Mouse (Mus musculus): ENCODE measurements around the gene Pmm1.

GRCm38 (mm10) chr15:81941010-81941409, 19.7 kb downstream of the Pmm1 start:
- TF ChIP-seq TCF12 (IDR thresholded peaks at IDR 0.05; ENCODE audit: insufficient read depth, poor library complexity, severe bottlenecking) (no peak), SRF (IDR thresholded peaks at IDR 0.05; ENCODE audit: control insufficient read depth, insufficient read length, low read depth) (no peak), POLR2A (IDR thresholded peaks at IDR 0.05; ENCODE audit: insufficient read length, low read depth) (no peak), E2F4 (IDR thresholded peaks at IDR 0.05; ENCODE audit: insufficient read depth) (no peak), USF1 (IDR thresholded peaks at IDR 0.05; ENCODE audit: low read depth) (no peak), CEBPB (IDR thresholded peaks at IDR 0.05; ENCODE audit: insufficient read depth, poor library complexity, severe bottlenecking) (no peak), MYOG (IDR thresholded peaks at IDR 0.05; ENCODE audit: control insufficient read depth in 1 of 3, insufficient read depth in 1 of 3, insufficient read length in 2 of 3, low read depth in 2 of 3) (no peak), MAX (IDR thresholded peaks at IDR 0.05; ENCODE audit: low read depth) (no peak), MYOD1 (IDR thresholded peaks at IDR 0.05; ENCODE audit: control insufficient read depth in 1 of 3, insufficient read length in 2 of 3, low read depth in 2 of 3) (no peak), POLR2AphosphoS2 (IDR thresholded peaks at IDR 0.05; ENCODE audit: insufficient read length, low read depth) (no peak), REST (IDR thresholded peaks at IDR 0.05; ENCODE audit: insufficient read depth, insufficient read length) (no peak), TCF3 (IDR thresholded peaks at IDR 0.05; ENCODE audit: insufficient read length, low read depth) (no peak)

Data from myocyte (in vitro differentiated cells).